Mouse (Mus musculus) stomach, postnatal 0 days (tissue): ENCODE measurements around the gene St6galnac6. TPM values are rescaled to one million over a fixed set of nuclear protein-coding genes. Genes with fewer than 3 reads are reported as not detected.

Experiments used
- ATAC-seq: fragments of 200-750 bp; cut with Nextera tagmentation; 2 replicates; pipeline ENCODE4 v1.8.0; 2017; ENCODE audit not compliant: low FRiP score, low TSS enrichment
- DNase-seq: peaks from one replicate; pipeline ENCODE4 v3.0.0-alpha.2; 2016; ENCODE audit warnings: low spot score
- H3K27ac ChIP-seq: fragments of 300-500 bp; sonication (generic); replicated peaks from 2 replicates; pipeline ENCODE4 v1.5.1; 2014; ENCODE audit warnings: mild to moderate bottlenecking, control low read depth
- H3K27me3 ChIP-seq: fragments of 300-500 bp; sonication (generic); 2 replicates; pipeline ENCODE4 v1.6.1; 2014; ENCODE audit warnings: low read length; ENCODE audit not compliant: control insufficient read depth, insufficient read depth
- H3K36me3 ChIP-seq: fragments of 300-500 bp; sonication (generic); 2 replicates; pipeline ENCODE4 v1.6.1; 2014; ENCODE audit warnings: low read length, mixed read lengths; ENCODE audit not compliant: control insufficient read depth, insufficient read depth
- H3K4me1 ChIP-seq: fragments of 300-500 bp; sonication (generic); replicated peaks from 2 replicates; pipeline ENCODE4 v1.6.1; 2014; ENCODE audit warnings: antibody characterized with exemption; ENCODE audit not compliant: control insufficient read depth, insufficient read depth
- H3K4me2 ChIP-seq: fragments of 300-500 bp; sonication (generic); replicated peaks from 2 replicates; pipeline ENCODE4 v1.6.1; 2014; ENCODE audit warnings: low read depth, mild to moderate bottlenecking, control low read depth, moderate library complexity
- H3K4me3 ChIP-seq: fragments of 300-500 bp; sonication (generic); 2 replicates; pipeline ENCODE4 v1.5.1; 2014; ENCODE audit warnings: low read depth, low read length, control low read depth
- H3K9ac ChIP-seq: fragments of 300-500 bp; sonication (generic); 2 replicates; pipeline ENCODE4 v1.6.1; 2014; ENCODE audit warnings: mild to moderate bottlenecking, low read length, control low read depth, mixed read lengths
- H3K9me3 ChIP-seq: fragments of 300-500 bp; sonication (generic); 2 replicates; pipeline ENCODE4 v1.6.1; 2016; ENCODE audit warnings: low read length; ENCODE audit not compliant: control insufficient read depth
- CTCF ChIP-seq: IDR thresholded peaks from 2 replicates; pipeline ENCODE4 v1.5.1; 2016; ENCODE audit warnings: antibody characterized with exemption, low read depth, mild to moderate bottlenecking, moderate library complexity
- EP300 ChIP-seq: optimal IDR thresholded peaks from 2 replicates; pipeline ENCODE3; 2016; ENCODE audit warnings: antibody characterized with exemption
- WGBS: fragments of 180-500 bp; shearing (Covaris S2); extraction: QIAGEN DNeasy Blood & Tissue Kit; methylation state at CpG from one replicate; pipeline ENCODE4 v1.1.7; 2014; 5-methylcytosine and 5-hydroxymethylcytosine counted together
- polyA plus RNA-seq: library from polyadenylated mRNA; unstranded; fragments of >200 nt; fragmentation: Nextera tagmentation; extraction: Ambion mirVana; gene quantifications from 2 replicates; pipeline ENCODE4 v1.2.1, GENCODE M21; 2015

The St6galnac6 gene
- polyA plus RNA-seq, 1 experiment from 2014 or later: 9.1 TPM

- H3K4me2 ChIP-seq: no peak overlapping the region
- H3K27ac ChIP-seq: no peak overlapping the region
- DNase-seq (no peak), ATAC-seq (no peak)
- no peaks in the 10 kb centered on the region for H3K4me1 ChIP-seq
- no peak overlapping the region for H3K9ac ChIP-seq
- H3K27me3 ChIP-seq: no peaks in the 10 kb centered on the region
- TF ChIP-seq CTCF: no peak
- no peak for TF ChIP-seq EP300
- H3K36me3 ChIP-seq: no peaks in the 10 kb centered on the region
- H3K9me3 ChIP-seq: no peaks in the 10 kb centered on the region
- WGBS: 78% methylated on average over 5 of the region's 5 CpGs
- H3K4me3 ChIP-seq: no peak overlapping the region
Measured at GRCm38 (mm10) chr2:32641810-32642209, 42.3 kb downstream of the St6galnac6 start.

GRCm38 (mm10) chr2:32642813-32643212 lies 43.3 kb downstream of the St6galnac6 start:
- WGBS: 50% methylated on average over 7 of the region's 7 CpGs
- ATAC-seq (peak; percentile 16; the same call in 1 of the 2 replicates), DNase-seq (no peak)
- no peak overlapping the region for H3K9ac ChIP-seq
- H3K4me3 ChIP-seq: no peak overlapping the region
- H3K27me3 ChIP-seq: no peaks in the 10 kb centered on the region
- no peaks in the 10 kb centered on the region for H3K4me1 ChIP-seq
- no peak overlapping the region; the same call in 1 of the 2 replicates for H3K27ac ChIP-seq
- no peak overlapping the region for H3K4me2 ChIP-seq
- H3K9me3 ChIP-seq: no peaks in the 10 kb centered on the region
- no peak for TF ChIP-seq EP300
- TF ChIP-seq CTCF: no peak
- no peaks in the 10 kb centered on the region for H3K36me3 ChIP-seq

- H3K27me3 ChIP-seq: no peaks in the 10 kb centered on the region
- ATAC-seq (no peak), DNase-seq (no peak)
- H3K27ac ChIP-seq: no peak overlapping the region
- no peak for TF ChIP-seq EP300
- TF ChIP-seq CTCF: no peak
- no peak overlapping the region for H3K4me3 ChIP-seq
- no peaks in the 10 kb centered on the region for H3K4me1 ChIP-seq
- WGBS: 67% methylated on average over 9 of the region's 9 CpGs
- no peak overlapping the region; the same call in 1 of the 2 replicates for H3K9ac ChIP-seq
- no peak overlapping the region for H3K4me2 ChIP-seq
- H3K36me3 ChIP-seq: no peaks in the 10 kb centered on the region
- H3K9me3 ChIP-seq: no peaks in the 10 kb centered on the region
Measured at GRCm38 (mm10) chr2:32644083-32644482, 44.6 kb downstream of the St6galnac6 start.

GRCm38 (mm10) chr2:32644799-32645475 lies 45.4 kb downstream of the St6galnac6 start:
- no peak overlapping the region for H3K4me2 ChIP-seq
- H3K36me3 ChIP-seq: no peaks in the 10 kb centered on the region
- ATAC-seq (no peak), DNase-seq (no peak)
- no peaks in the 10 kb centered on the region for H3K4me1 ChIP-seq
- H3K27ac ChIP-seq: no peak overlapping the region
- no peaks in the 10 kb centered on the region for H3K27me3 ChIP-seq
- TF ChIP-seq CTCF: no peak
- no peak for TF ChIP-seq EP300
- no peak overlapping the region for H3K9ac ChIP-seq
- H3K9me3 ChIP-seq: no peaks in the 10 kb centered on the region
- H3K4me3 ChIP-seq: no peak overlapping the region
- WGBS: 76% methylated on average over 8 of the region's 8 CpGs

- DNase-seq (no peak), ATAC-seq (no peak)
- Histone ChIP-seq H3K4me1 (no peaks in the 10 kb centered on the region), H3K9ac (no peak overlapping the region), H3K36me3 (no peaks in the 10 kb centered on the region), H3K4me3 (no peak overlapping the region), H3K9me3 (no peaks in the 10 kb centered on the region), H3K4me2 (no peak overlapping the region), H3K27ac (peak overlapping the region; percentile 88), H3K27me3 (no peaks in the 10 kb centered on the region)
- TF ChIP-seq EP300 (no peak), CTCF (no peak)
- WGBS: 67% methylated on average over 3 of the region's 3 CpGs
Measured at GRCm38 (mm10) chr2:32645647-32646046, 46.1 kb downstream of the St6galnac6 start.

GRCm38 (mm10) chr2:32646379-32647056 lies 47.0 kb downstream of the St6galnac6 start, which contains the start of gene Eng:
Gene Eng, plus strand, starts transcription at chr2:32646595.
- H3K27me3 ChIP-seq: no peaks in the 10 kb centered on the region
- H3K36me3 ChIP-seq: no peaks in the 10 kb centered on the region
- peak within 1 kb of the TSS; percentile 88 for H3K27ac ChIP-seq
- H3K9me3 ChIP-seq: no peaks in the 10 kb centered on the region
- peak within 1 kb of the TSS; percentile 34 for H3K4me2 ChIP-seq
- peak within 1 kb of the TSS; percentile 59 for H3K9ac ChIP-seq
- no peaks in the 10 kb centered on the region for H3K4me1 ChIP-seq
- peak within 1 kb of the TSS; percentile 41 for H3K4me3 ChIP-seq
- TF ChIP-seq CTCF (no peak), EP300 (no peak)
- peak; percentile 43; the same call in 1 of the 2 replicates for ATAC-seq
- no peak for DNase-seq
- 53% methylated on average over 31 of the region's 31 CpGs for WGBS
